Mouse (Mus musculus): ENCODE measurements at regions not wholly inside any gene's neighbourhood (a gene's known extent, or its start where the extent isn't known, plus 50 kb on each side); places are given as distances from the start of the nearest gene placed in this dataset.

GRCm38 (mm10) chr7:72589241-72589668, 282.8 kb upstream of the Mctp2 start:
- DNase-seq (ENCODE audit: extremely low spot score in 1 of 2, low spot score in 1 of 2) = peak; percentile 53 to 81

DNA sequence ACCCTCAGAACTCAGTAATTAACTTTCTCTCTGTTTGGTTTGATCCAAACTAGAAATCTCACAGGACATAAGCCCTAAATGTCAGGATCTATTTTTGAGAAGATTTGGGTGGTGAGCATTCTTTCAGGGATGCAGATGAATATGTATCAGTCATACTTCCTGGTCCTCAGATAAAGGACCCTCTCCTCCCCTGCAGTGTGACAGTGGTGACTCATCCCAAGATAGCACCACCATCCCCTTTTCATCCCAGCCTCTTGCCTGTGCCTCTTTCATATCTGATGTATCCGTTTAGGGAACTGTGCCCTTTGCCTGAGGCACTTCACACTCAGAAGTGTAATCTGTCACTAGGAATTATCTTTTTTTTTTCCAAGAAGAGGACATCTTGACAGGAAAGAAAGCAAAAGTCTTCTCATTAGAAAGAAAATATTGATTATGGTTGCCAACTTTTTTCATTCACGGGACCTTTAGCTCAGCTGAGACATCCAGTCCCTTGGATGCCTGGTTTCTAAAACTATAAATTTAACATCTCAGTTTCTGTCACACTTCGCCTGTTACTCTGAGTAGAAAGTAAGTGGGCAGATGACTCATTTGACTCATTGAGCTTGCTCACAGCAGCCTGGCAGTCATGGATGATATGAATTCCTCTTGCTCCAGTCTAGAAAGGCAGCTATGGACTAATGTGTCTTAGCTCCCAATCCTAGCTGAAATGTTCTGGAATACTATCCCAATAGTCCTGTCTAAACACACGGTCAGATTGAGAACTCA, 284.1 kb upstream of the Mctp2 start:
- peak; percentile 15 to 67 for DNase-seq (ENCODE audit: extremely low spot score in 1 of 2, low spot score in 1 of 2)

- DNase-seq (ENCODE audit: extremely low spot score in 1 of 2, low spot score in 1 of 2) = peak in 1 of 2 experiments; percentile 53
Observed at GRCm38 (mm10) chr7:72592110-72592509, 285.7 kb upstream of the Mctp2 start.

DNA sequence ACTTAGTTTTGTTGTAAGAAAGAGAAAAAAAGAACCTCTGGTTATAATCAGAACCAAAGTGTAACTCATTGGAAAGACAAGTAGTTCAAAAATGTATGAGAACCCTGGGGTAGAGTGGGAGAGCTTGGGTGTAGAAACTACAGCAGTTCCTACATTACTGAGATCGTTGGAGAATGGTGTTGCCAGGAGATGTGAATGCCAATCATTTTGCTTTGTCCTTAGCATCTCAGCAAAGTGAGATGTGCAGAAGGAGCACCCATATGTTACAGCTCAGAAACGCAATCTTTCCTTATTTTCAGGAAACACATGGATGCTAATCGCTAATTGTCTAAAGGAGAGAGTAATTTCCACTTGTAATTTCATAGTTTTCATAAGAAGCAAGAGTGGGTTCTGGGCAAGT, 286.2 kb upstream of the Mctp2 start:
- peak; percentile 20 to 65 for DNase-seq (ENCODE audit: extremely low spot score in 1 of 2, low spot score in 1 of 2)

GRCm38 (mm10) chr7:72593259-72593658, 286.9 kb upstream of the Mctp2 start:
- no peak for DNase-seq (ENCODE audit: extremely low spot score in 1 of 2, low spot score in 1 of 2)

DNA sequence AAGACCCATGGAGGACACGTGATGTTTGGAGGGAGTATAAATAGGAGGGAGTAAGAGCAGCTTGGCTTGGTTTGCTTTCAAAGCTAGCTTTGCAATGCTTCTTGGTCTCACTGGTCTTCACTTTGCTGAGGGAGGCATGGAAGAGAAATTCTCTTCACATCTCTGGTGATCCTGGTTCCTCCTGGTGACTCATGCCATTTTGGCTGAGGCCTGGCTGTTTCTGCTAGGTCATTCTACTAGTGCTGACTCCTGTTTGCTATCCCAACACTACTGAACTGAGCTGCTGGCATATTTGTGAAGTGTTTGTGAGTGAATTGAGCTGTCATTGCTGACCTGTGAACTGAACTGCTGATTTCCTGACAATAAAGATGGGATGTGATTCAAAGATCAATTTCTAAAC, 288.3 kb upstream of the Mctp2 start:
- no peak for DNase-seq (ENCODE audit: extremely low spot score in 1 of 2, low spot score in 1 of 2)

- DNase-seq (ENCODE audit: extremely low spot score in 1 of 2, low spot score in 1 of 2) = peak in 1 of 2 experiments; percentile 31
Observed at GRCm38 (mm10) chr7:72596985-72597384, 290.6 kb upstream of the Mctp2 start.

DNA sequence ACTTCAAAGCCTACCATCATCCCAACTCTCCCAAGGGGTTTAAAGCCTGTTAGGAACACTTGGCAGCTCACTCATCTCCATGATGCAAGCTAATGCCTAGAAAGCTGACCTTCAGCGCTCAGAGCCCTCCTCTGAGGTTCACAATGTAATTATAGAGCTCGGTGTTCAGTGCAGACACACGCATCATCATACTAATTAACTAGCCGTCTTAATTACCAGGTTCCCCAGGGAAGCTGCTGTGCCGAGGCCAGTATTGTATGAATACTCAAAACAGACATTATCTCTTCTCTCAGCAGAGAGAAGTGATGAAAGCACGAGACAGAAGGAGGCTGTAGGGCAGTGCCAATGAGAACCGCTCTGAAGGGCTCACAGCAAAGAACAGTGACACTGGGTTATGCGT, 295.5 kb upstream of the Mctp2 start:
- DNase-seq (ENCODE audit: extremely low spot score in 1 of 2, low spot score in 1 of 2) = no peak

GRCm38 (mm10) chr7:72609791-72610190, 303.4 kb upstream of the Mctp2 start:
- DNase-seq (ENCODE audit: extremely low spot score in 1 of 2, low spot score in 1 of 2) = no peak

DNA sequence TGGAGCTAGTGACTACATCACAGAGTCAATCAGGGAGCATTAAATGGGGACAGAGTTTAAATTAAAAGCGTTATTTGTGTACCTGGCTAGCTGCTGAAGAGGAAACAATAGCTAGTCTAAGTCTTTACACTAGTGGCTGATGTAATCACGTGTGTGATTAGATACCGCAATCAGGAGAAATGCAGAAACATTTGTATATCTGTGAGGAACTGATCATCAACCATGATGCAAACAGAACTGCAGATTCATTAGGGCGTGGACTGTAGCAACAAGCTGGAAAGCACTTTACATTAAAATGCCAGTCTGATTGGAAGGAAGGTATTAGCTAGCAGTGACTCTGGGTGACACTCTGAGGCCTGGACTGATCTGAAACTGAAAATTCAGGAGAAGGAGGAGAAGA, 308.8 kb upstream of the Mctp2 start:
- no peak for DNase-seq (ENCODE audit: extremely low spot score in 1 of 2, low spot score in 1 of 2)

DNA sequence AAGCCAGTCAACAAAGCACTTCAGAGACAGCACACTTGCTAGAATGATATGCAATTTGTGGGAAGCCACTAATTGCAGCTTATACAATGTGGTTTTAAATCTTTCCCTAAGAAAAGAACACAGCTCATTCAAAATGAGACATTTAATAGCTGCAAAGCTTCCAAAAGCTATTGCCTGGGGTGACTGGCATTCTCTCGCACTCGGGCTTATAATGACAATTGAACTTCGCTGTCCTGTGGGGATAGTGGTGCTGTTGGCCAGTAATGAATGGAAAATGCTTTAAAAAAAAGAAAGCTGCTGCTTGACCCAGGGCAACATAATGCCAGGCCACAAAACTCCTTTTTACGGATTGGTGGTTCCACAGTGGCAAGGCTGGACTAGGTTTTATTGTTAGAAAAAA, 321.0 kb upstream of the Mctp2 start:
- no peak for DNase-seq (ENCODE audit: extremely low spot score in 1 of 2, low spot score in 1 of 2)

GRCm38 (mm10) chr7:72639566-72639965, 333.2 kb upstream of the Mctp2 start:
- no peak for DNase-seq (ENCODE audit: extremely low spot score in 1 of 2, low spot score in 1 of 2)

- DNase-seq (ENCODE audit: extremely low spot score in 1 of 2, low spot score in 1 of 2) = no peak
Observed at GRCm38 (mm10) chr7:72675018-72675417, 368.6 kb upstream of the Mctp2 start.

- no peak for DNase-seq (ENCODE audit: extremely low spot score in 1 of 2, low spot score in 1 of 2)
Observed at GRCm38 (mm10) chr7:72685803-72686202, 379.4 kb upstream of the Mctp2 start.

- no peak for DNase-seq (ENCODE audit: extremely low spot score in 1 of 2, low spot score in 1 of 2)
Observed at GRCm38 (mm10) chr7:72687356-72687755, 380.9 kb upstream of the Mctp2 start.

DNA sequence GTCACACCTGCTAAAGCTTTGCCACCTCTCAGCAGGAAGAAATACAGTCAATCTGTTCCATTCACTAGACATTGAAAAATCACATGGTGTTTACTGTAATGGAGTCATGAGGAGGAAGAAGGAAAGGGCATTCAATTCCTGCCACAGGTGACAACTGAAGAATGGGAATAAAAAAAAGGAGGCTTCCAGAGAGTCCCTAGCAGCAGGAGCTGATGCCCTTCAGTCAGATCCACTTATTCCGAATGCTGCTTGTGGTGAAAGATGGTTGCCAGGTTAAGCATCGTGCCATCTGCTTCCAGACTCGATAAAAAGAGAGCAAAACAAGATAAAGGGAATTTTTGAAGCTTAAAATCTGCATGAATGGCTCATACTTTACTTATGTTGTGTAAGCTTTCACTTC, 385.0 kb upstream of the Mctp2 start:
- peak in 1 of 2 experiments; percentile 27 for DNase-seq (ENCODE audit: extremely low spot score in 1 of 2, low spot score in 1 of 2)

GRCm38 (mm10) chr7:72691859-72692258, 385.5 kb upstream of the Mctp2 start:
- DNase-seq (ENCODE audit: extremely low spot score in 1 of 2, low spot score in 1 of 2) = peak in 1 of 2 experiments; percentile 20

DNA sequence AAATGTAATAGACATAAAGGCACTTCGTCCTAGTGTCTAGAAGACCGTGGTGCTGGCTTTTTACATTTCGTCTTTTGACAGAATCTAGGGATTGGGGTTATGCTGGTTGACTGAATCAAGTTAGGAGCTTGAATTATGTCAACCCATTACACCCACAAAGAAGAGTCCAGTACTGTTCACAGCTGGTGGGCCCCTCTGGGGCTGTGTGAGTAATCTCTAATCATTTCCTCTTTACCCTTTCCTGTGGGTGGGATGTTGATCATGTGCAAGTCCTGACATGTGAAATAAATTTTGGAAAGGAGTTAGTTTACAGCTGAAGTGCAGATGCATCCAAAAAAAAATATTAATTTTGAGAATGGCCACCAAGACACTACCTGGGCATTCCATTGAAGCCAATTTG, 390.3 kb upstream of the Mctp2 start:
- no peak for DNase-seq (ENCODE audit: extremely low spot score in 1 of 2, low spot score in 1 of 2)

GRCm38 (mm10) chr7:72703652-72704341, 397.4 kb upstream of the Mctp2 start:
- DNase-seq (ENCODE audit: extremely low spot score in 1 of 2, low spot score in 1 of 2) = no peak

DNA sequence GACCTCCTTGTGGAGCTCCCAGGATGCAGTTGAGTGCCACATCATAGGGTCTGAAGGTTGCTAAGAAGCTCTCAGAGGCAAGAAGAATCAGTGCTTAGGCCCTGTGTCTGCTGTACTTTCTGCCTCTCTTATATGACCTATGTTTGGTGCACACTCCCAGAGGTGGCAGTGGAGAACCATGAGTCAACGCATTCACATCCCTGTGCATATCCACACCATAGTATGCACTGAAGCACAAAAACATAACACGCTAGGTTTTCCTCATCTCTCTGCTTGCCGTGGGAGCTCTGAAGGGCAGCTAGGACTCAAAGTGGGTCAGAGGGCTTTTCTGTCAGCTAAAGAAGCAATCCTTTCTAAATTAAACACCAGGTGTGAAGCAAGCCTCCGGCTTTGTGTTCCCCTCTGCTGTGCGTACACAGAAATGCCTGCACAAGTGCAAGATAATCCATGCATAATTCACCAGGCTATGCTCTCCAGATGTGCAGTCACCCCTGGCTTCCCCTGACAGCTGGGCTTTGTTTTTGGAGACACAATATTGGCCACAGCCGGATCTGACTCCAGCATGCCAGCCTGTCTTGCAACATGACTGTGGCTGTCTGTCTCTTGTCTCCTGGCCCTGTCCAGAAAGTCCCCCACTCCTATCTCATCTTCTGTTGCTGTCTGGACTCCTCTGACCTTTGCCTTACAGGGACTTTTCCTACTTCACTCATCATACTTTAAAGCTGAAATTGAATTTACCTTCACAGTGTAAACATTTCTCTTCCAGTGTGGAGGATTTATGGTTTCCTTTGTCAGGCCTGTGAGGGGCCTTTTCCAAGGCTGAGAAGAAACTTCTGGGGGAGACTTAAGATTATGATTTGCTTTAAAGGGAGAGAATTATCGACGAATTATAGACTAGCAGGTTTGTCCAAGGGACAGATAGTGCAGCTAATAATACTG, 405.1 kb upstream of the Mctp2 start:
- DNase-seq (ENCODE audit: extremely low spot score in 1 of 2, low spot score in 1 of 2) = no peak

GRCm38 (mm10) chr7:72715401-72715800, 409.0 kb upstream of the Mctp2 start:
- no peak for DNase-seq (ENCODE audit: extremely low spot score in 1 of 2, low spot score in 1 of 2)
